In genomic region chr17:62756951-62757350, GRCm38 (mm10) we compare ENCODE assay signal across 22 mouse cellular contexts.
A peak's percentile ranks its signal among the peaks of the same experiment; 100 is the strongest.
DNase-seq lines count a peak whose midpoint lies in the region; ATAC-seq lines count a peak whose summit lies in the region.
"Had no signal": no experiment of that assay in that cellular context is flagged by ENCODE, and none has a peak within 500 bp of the region (broad histone marks: within the 10 kb centered on the region; RNA-seq: fewer than 3 reads in every experiment).

No protein-coding gene starts in this region.

- peaks cover 16% of the 10 kb centered on the region for H3K4me1 ChIP-seq in embryonic facial prominence, embryonic 14.5 days (ENCODE audit: control insufficient read depth, insufficient read depth, low read length)
- H3K4me1 ChIP-seq in embryonic facial prominence, embryonic 10.5 days: peaks cover 36% of the 10 kb centered on the region
- H3K4me1 ChIP-seq in heart, embryonic 13.5 days: peaks cover 47% of the 10 kb centered on the region
- H3K4me1 ChIP-seq: megakaryocyte, embryonic 14.5 days had no signal

- no peak overlapping the region for H3K4me3 ChIP-seq in embryonic facial prominence, embryonic 14.5 days (ENCODE audit: low read depth, low read length)
- no peak overlapping the region for H3K4me3 ChIP-seq in embryonic facial prominence, embryonic 10.5 days
- H3K4me3 ChIP-seq in heart, embryonic 13.5 days: no peak overlapping the region
- H3K4me3 ChIP-seq: embryonic facial prominence, embryonic 13.5 days; limb, embryonic 13.5 days; liver, embryonic 12.5 days; megakaryocyte, embryonic 14.5 days had no signal

- ATAC-seq in embryonic facial prominence, embryonic 14.5 days (ENCODE audit: low read depth): 0 out of 2 replicates have a peak, but pooled peaks have one; percentile 26
- ATAC-seq in heart, embryonic 13.5 days (ENCODE audit: extremely low read depth, insufficient number of reproducible peaks, low FRiP score, low TSS enrichment): no peak
- ATAC-seq in megakaryocyte, adult 5-6 weeks (ENCODE audit: poor library complexity, severe bottlenecking): peak; percentile 51
- no peak for ATAC-seq in erythroid progenitor cell, adult 5-6 weeks (replicated peaks; ENCODE audit: low FRiP score, poor library complexity, severe bottlenecking)
- ATAC-seq: forebrain, embryonic 14.5 days; hindbrain, embryonic 16.5 days; intestine, embryonic 16.5 days; liver, embryonic 12.5 days had no signal

- WGBS in embryonic facial prominence, embryonic 14.5 days: 84% methylated on average over 3 of the region's 3 CpGs
- 85% methylated on average over 3 of the region's 3 CpGs for WGBS in embryonic facial prominence, embryonic 10.5 days
- WGBS in heart, embryonic 13.5 days: 42% methylated on average over 3 of the region's 3 CpGs

- no peak overlapping the region for H3K9ac ChIP-seq in embryonic facial prominence, embryonic 14.5 days (ENCODE audit: low read depth, low read length)
- H3K9ac ChIP-seq in heart, embryonic 13.5 days: peak overlapping the region; percentile 0; the same call in 1 of the 2 replicates
- H3K9ac ChIP-seq: embryonic facial prominence, embryonic 13.5 days; limb, embryonic 13.5 days; liver, embryonic 12.5 days had no signal

- no peaks in the 10 kb centered on the region for H3K36me3 ChIP-seq in embryonic facial prominence, embryonic 14.5 days (ENCODE audit: control insufficient read depth, insufficient read depth, low read length)
- peaks cover 6% of the 10 kb centered on the region for H3K36me3 ChIP-seq in embryonic facial prominence, embryonic 10.5 days (replicated peaks)
- H3K36me3 ChIP-seq in heart, embryonic 13.5 days: 0 out of 2 replicates have a peak, but pooled peaks cover 6% of the 10 kb centered on the region
- H3K36me3 ChIP-seq: embryonic facial prominence, embryonic 13.5 days; limb, embryonic 13.5 days; liver, embryonic 12.5 days had no signal

- H3K9me3 ChIP-seq in embryonic facial prominence, embryonic 14.5 days (ENCODE audit: control insufficient read depth, low read length): no peaks in the 10 kb centered on the region
- no peaks in the 10 kb centered on the region for H3K9me3 ChIP-seq in embryonic facial prominence, embryonic 10.5 days
- H3K9me3 ChIP-seq in heart, embryonic 13.5 days: no peaks in the 10 kb centered on the region
- H3K9me3 ChIP-seq: embryonic facial prominence, embryonic 13.5 days; limb, embryonic 13.5 days; liver, embryonic 12.5 days had no signal

- H3K4me2 ChIP-seq in embryonic facial prominence, embryonic 14.5 days (ENCODE audit: low read depth, low read length): no peak overlapping the region
- no peak overlapping the region for H3K4me2 ChIP-seq in heart, embryonic 13.5 days
- H3K4me2 ChIP-seq: embryonic facial prominence, embryonic 13.5 days; limb, embryonic 13.5 days; liver, embryonic 12.5 days had no signal

- intact Hi-C loops in heart, postnatal 14 days (cut with DNase I): loop anchor here (5.0 kb wide), 1 partner anchor 75 kb away; no protein-coding TSS in a partner anchor

- DNase-seq in embryonic facial prominence, embryonic 14.5 days (ENCODE audit: low spot score): no peak
- no peak for DNase-seq in embryonic facial prominence, embryonic 10.5 days (ENCODE audit: low spot score)
- no peak for DNase-seq in heart, postnatal 14 days
- peak; percentile 72 for DNase-seq in 3T3-L1 (ENCODE audit: low read depth, low spot score)
- no peak for DNase-seq in lung, postnatal 14 days
- DNase-seq: adrenal gland, postnatal 36 days; cerebellum, adult 9-11 months; kidney, postnatal 36 days; layer of hippocampus, postnatal 36 days; lung, adult 18-20 months; lung, postnatal 10 days; midbrain, embryonic 14.5 days had no signal

- no peaks in the 10 kb centered on the region for H3K27me3 ChIP-seq in embryonic facial prominence, embryonic 14.5 days (replicated peaks; ENCODE audit: control insufficient read depth, insufficient read depth, low read length)
- no peaks in the 10 kb centered on the region for H3K27me3 ChIP-seq in embryonic facial prominence, embryonic 10.5 days (replicated peaks; ENCODE audit: low read depth, poor library complexity, severe bottlenecking)
- H3K27me3 ChIP-seq in heart, embryonic 13.5 days (replicated peaks): no peaks in the 10 kb centered on the region
- H3K27me3 ChIP-seq: embryonic facial prominence, embryonic 13.5 days; limb, embryonic 13.5 days; liver, embryonic 12.5 days; megakaryocyte, embryonic 14.5 days had no signal

- no peak overlapping the region for H3K27ac ChIP-seq in embryonic facial prominence, embryonic 14.5 days (replicated peaks; ENCODE audit: low read depth, low read length)
- H3K27ac ChIP-seq in embryonic facial prominence, embryonic 10.5 days (replicated peaks): no peak overlapping the region
- peak overlapping the region; percentile 62 for H3K27ac ChIP-seq in heart, embryonic 13.5 days (replicated peaks)
- H3K27ac ChIP-seq: embryonic facial prominence, embryonic 13.5 days; limb, embryonic 13.5 days; liver, embryonic 12.5 days had no signal

Comparison
In these comparisons a context has a peak if more than half of its experiments do, and no peak if none do; other contexts are left out.
1. ATAC-seq: peak in embryonic facial prominence, embryonic 14.5 days (single experiment) and megakaryocyte, adult 5-6 weeks (single experiment); none in heart, embryonic 13.5 days (single experiment) and erythroid progenitor cell, adult 5-6 weeks (single experiment).